Mouse (Mus musculus) lung, postnatal 25 days (tissue): ENCODE data around the gene Cdh23.
A peak's percentile ranks its signal among the peaks of the same experiment; 100 is the strongest.

Experiments used
- DNase-seq: peaks from one replicate; pipeline ENCODE4 v3.0.0; 2022; ENCODE audit warnings: low spot score

The Cdh23 gene

GRCm38 (mm10) chr10:60708837-60709236 lies 12.5 kb upstream of the Cdh23 start:
- DNase-seq = no peak

- no peak for DNase-seq
Measured at GRCm38 (mm10) chr10:60706268-60706667, 10.0 kb upstream of the Cdh23 start.

- no peak for DNase-seq
Measured at GRCm38 (mm10) chr10:60705134-60705533, 8.8 kb upstream of the Cdh23 start.

- DNase-seq = no peak
Measured at GRCm38 (mm10) chr10:60697775-60698174, 1.5 kb upstream of the Cdh23 start.

- peak; percentile 53 for DNase-seq
Measured at GRCm38 (mm10) chr10:60696975-60697374, 685 bp upstream of the Cdh23 start.

- DNase-seq = no peak
Measured at GRCm38 (mm10) chr10:60691671-60692390, 4.5 kb downstream of the Cdh23 start.

GRCm38 (mm10) chr10:60690960-60691359 lies 5.3 kb downstream of the Cdh23 start:
- DNase-seq = peak; percentile 8

GRCm38 (mm10) chr10:60689396-60689795 lies 6.9 kb downstream of the Cdh23 start:
- DNase-seq = no peak

- peak; percentile 34 for DNase-seq
Measured at GRCm38 (mm10) chr10:60687011-60687776, 9.1 kb downstream of the Cdh23 start.

GRCm38 (mm10) chr10:60686641-60686975 lies 9.7 kb downstream of the Cdh23 start:
- DNase-seq = no peak

GRCm38 (mm10) chr10:60685764-60686640 lies 10.3 kb downstream of the Cdh23 start:
- DNase-seq = no peak

GRCm38 (mm10) chr10:60678926-60679325 lies 17.4 kb downstream of the Cdh23 start:
- no peak for DNase-seq

GRCm38 (mm10) chr10:60677319-60677718 lies 19.0 kb downstream of the Cdh23 start:
- no peak for DNase-seq

- peak; percentile 8 for DNase-seq
Measured at GRCm38 (mm10) chr10:60670166-60670565, 26.1 kb downstream of the Cdh23 start.

GRCm38 (mm10) chr10:60668591-60668990 lies 27.7 kb downstream of the Cdh23 start:
- no peak for DNase-seq

GRCm38 (mm10) chr10:60660986-60661385 lies 35.3 kb downstream of the Cdh23 start:
- no peak for DNase-seq

GRCm38 (mm10) chr10:60659450-60660020 lies 36.8 kb downstream of the Cdh23 start:
- no peak for DNase-seq

- DNase-seq = no peak
Measured at GRCm38 (mm10) chr10:60658176-60658575, 38.1 kb downstream of the Cdh23 start.

- no peak for DNase-seq
Measured at GRCm38 (mm10) chr10:60653675-60654074, 42.6 kb downstream of the Cdh23 start.

- no peak for DNase-seq
Measured at GRCm38 (mm10) chr10:60653106-60653505, 43.2 kb downstream of the Cdh23 start.

GRCm38 (mm10) chr10:60644079-60644641 lies 52.1 kb downstream of the Cdh23 start:
- DNase-seq = no peak

- no peak for DNase-seq
Measured at GRCm38 (mm10) chr10:60639291-60639690, 57.0 kb downstream of the Cdh23 start.
